Mouse (Mus musculus): Measurements from ENCODE around the gene Cd22.
"Not testable (repeated sequence)": the region's sequence is repeated elsewhere in the genome, so short reads cannot be mapped to it uniquely, and the experiment has no call there.

- not testable (repeated sequence) for TF ChIP-seq GATA1 (IDR thresholded peaks at IDR 0.05; ENCODE audit: borderline replicate concordance, low read length); FLI1 (IDR thresholded peaks at IDR 0.05; ENCODE audit: low read length)
These were observed 42.3 kb upstream of the Cd22 start for GRCm38 (mm10) chr7:30922490-30922889.

Measured in megakaryocyte, embryonic 14.5 days (primary cell).